Mouse (Mus musculus): Measurements from ENCODE around the gene Ppp1r16b.

Gene Ppp1r16b

DNA sequence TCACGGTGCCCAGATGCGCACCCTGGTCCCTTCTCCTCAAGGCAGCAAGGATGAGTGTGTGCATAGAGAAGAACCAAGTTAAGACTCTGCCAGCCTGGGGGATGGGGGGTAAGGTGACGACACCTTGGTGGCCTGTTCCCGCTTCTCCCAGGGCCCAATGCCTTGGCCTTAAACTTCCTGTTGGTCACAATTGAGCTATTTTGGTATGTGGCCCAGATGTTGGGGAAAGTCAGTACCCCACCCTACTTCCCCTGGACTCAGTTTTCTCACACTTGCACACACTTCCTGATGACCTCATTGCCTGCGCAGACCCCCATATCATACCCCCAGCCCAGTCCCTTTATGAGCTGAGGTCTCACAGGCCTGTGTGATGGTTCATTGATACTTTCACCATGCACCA, 23.9 kb downstream of the Ppp1r16b start:
- no peak for DNase-seq (ENCODE audit: low read depth, low spot score)

DNA sequence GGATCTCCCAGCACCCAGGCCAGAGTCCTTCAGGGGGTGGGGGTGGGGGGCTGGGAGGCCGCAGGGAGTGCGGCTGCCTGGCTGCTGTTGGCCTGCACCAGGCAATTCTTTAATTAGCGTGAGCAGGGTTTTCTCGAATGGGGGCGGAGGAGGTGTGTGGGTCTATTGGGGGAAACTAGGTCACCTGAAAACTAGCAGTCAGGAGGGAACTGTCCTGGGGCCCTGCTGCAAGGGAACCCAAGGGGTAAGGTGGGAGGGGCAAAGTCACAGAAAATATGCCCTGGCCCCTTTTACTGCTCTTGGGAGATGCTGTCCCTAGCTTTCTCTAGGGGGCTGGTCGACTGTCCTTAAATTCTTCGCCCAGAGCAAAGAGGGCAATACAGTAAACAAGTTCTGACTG, 24.4 kb downstream of the Ppp1r16b start:
- DNase-seq (ENCODE audit: low read depth, low spot score): peak; percentile 51

GRCm38 (mm10) chr2:158690116-158690515, 24.9 kb downstream of the Ppp1r16b start:
- DNase-seq (ENCODE audit: low read depth, low spot score): peak; percentile 82

DNA sequence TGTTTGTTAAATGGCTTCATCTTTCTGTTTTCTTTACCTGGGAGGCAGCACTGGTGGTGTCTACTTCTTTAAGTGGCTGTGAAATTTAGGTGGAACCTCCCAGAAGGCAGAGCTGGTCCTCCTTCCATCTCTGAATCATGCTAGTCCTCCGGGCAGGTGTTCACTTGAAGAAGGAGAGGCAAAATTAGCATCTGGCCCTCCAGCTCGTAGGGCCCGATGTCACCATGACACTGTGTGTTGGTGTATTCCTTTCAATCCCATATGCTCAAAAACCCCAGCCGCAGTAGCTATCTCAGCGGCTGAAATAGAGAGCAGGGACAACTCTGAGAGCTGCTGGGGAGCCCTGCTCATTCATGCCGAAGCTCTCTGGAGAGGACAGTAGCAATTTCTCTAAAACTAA, 27.0 kb downstream of the Ppp1r16b start:
- peak; percentile 75 for DNase-seq (ENCODE audit: low read depth, low spot score)

GRCm38 (mm10) chr2:158695811-158696210, 30.6 kb downstream of the Ppp1r16b start:
- no peak for DNase-seq (ENCODE audit: low read depth, low spot score)

DNA sequence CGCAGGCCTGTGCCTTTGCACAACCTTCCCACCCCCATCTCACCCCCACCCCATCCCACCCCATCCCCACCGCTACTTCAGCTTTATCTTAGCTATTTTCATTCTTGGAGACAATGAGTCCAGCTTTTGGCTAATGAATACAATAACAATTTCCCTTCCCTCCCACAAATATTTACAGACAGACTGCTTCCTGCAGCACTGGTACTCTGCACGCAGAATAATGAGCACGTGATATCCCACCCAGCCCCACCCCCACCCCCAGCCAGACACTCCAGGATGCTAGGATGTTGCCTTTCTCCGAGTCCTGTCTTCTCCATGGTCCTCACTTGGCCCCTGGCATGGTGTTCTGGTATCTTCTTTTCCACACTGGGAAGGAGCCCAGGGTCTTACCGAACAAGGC, 31.3 kb downstream of the Ppp1r16b start:
- no peak for DNase-seq (ENCODE audit: low read depth, low spot score)

DNA sequence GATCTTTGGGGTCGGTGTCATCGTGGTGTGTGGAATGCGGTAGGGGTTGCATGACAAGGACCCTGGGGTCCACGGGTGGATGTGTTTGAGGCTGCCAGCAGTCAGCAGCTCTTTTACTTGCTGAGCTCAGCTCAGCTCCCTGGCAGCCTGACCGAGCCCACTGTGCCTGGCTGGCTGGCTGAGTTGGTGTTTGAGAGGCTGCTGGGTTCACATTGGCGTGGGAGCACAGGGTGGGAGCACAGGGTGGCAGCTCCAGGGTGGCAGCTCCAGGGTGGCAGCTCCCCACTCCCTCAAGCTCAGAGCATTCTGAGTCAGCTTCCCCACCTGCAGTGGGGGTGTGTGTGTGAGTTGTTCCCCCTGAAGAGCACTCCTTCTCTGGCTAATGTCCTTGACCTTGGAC, 34.7 kb downstream of the Ppp1r16b start:
- peak; percentile 73 for DNase-seq (ENCODE audit: low read depth, low spot score)

DNA sequence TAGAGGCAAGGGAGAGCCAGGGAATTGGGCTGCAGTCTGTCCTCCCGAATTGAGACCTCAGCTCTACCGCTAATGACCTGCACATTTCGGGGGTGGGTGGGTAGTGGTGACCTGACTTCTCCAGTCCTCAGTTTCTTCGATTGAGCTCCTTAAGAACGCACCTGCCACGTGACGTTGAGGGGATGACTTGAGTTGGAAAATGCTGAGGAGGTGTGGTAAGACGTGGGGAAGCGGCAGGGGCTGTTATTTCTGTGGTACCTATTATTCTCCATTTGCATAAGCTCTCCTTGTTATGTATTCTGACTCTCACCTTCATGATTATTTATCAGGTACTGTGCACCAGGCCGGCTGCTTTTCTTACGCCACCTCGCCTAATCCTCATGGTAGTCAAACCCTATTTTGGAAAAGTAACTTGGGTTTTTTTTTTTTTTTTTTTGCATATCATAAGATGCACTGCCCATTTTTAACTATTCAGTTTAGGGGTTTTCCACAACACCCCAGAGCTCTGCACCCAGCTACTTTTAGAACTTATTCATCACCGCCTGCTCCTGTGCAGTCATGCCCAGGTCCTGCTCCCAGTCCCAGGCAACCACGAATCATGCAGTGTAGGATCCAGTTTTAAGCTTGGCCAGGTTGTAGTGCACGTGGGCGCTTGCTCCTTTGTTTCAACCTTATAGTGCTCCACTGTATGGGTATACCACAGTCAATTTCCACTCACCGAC, 35.5 kb downstream of the Ppp1r16b start:
- DNase-seq (ENCODE audit: low read depth, low spot score): peak; percentile 46

DNA sequence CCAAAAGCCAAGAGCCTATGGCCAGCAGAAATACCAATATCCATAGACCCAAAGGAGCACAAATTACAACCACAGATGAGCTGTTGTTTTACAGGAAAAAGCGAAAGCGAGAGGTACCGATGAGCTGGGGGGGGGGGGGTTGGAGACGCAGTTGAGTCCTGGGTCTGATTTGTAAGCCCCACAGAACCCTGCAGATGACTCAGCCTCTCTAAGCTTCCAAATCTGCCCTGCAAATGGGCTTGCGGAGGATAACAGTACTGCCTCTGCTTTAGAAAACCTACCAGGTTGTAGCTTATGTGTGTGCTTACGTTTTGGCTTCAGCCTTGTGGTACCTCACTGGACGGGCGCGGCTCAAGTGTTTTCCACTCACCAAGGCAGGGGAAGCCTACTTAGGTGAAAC, 36.3 kb downstream of the Ppp1r16b start:
- DNase-seq (ENCODE audit: low read depth, low spot score): peak; percentile 70

DNA sequence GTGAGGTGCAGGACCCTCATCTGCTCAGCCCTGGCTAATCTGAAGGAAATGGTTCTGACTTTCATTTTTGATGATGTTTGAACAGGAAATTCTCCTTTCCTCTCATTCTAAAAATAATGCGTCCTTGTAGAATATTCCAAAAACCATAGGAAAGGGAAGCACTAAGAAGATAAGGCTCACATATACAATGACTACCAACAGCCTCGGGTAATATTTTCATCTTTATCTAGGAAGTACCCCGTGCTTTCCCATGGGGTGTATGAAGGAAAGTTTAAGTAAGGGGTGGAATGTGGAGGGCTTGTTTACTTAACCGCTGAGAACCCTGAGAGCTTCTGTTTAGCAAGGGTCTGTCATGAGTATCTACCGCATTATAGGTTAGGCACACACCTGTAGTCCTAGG, 37.0 kb downstream of the Ppp1r16b start:
- no peak for DNase-seq (ENCODE audit: low read depth, low spot score)

DNA sequence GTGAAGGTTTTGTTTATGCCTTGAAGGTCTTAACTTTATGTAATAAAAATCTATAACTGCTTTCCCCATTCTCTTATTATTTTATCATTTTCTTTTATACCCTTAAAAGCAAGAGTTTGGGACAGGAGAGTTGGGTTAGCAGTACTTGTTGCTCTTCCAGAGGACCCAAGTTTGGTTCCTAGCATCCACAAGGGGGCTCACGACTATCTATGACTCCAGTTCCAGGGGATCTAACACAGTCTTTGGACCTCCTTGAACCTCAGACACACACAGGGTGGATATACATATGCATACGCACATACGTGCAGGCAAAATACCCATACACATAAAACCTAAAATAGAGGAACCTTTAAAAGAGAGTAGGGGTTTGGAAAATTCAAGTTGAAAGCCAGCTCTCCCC, 39.5 kb downstream of the Ppp1r16b start:
- no peak for DNase-seq (ENCODE audit: low read depth, low spot score)

DNA sequence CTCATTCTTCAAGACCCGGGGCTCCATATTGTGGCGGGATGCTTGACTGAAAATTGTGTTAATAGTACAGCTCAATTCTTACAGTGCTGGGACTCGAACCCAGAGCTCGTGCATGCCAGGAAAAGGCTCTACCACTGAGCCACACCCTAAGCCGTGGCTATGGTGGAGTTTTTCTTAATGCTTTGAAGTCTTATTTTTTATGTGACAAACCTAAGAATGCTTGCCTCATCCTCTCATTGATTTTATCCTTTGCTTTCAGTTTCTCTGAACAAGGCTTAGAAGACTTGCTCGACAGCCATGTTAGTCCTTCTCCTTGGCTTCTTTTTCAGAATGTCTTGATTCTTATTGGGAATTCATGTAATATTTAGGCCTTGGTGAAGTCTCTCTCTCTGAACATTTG, 40.3 kb downstream of the Ppp1r16b start:
- no peak for DNase-seq (ENCODE audit: low read depth, low spot score)

GRCm38 (mm10) chr2:158706704-158707408, 41.7 kb downstream of the Ppp1r16b start:
- DNase-seq (ENCODE audit: low read depth, low spot score): peak; percentile 53

DNA sequence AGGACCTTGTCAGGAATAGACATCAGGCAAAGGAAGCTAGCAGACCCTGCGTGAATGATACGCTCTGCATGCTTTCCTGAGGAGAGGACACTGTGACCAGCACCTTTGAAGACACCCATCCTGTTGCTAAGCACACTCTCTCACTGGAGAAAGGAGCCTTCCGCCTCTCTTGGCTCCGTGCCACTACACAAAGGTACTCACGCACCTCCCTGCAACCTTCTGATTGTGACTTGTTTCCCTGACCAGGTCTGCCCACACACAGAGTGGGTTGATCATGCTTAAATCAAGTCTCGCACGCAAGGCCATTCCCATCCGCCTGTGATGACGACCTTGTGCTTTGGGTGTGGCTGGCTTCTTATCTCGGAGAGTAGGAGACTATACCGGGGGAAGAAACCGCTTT, 42.9 kb downstream of the Ppp1r16b start:
- no peak for DNase-seq (ENCODE audit: low read depth, low spot score)

DNA sequence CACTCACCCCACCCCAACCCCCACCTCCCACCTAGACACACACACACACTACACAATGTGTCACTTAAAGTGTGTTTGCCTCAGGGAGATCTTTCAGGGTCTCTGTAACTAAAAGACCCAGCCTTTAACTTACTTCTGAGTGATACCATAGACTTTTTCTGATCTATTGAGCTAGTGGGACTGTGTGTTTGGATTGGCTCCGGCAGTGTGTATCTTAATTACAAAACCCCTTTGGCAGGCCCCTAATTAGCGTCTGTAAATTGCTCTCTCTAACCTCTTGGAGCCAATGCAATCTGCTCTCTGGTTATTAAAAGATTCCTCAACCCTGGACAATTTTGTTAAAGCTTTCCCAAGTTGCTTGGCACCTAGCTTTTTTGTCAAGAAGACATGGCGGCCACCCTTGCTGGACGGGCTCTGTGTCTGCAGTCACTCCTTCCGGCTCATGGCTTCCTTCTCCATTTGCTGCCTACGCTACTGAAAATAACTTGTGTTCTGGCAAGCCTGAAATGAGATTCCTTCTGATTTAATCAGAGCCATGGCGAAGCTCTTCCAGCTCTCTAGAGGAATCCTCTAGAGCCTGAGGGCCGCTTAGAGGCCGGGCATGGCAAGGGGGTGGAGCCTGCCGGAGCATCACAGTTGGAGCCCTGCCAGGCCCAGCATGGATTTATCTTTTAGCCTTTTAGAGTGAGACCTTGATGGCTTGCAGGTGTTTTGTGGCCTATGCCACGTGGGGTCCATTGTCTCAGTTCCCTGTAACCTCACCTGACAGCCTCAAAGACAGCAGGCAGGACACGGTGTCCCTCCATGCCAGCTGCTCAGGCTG, 46.9 kb downstream of the Ppp1r16b start:
- DNase-seq (ENCODE audit: low read depth, low spot score): peak; percentile 85

DNA sequence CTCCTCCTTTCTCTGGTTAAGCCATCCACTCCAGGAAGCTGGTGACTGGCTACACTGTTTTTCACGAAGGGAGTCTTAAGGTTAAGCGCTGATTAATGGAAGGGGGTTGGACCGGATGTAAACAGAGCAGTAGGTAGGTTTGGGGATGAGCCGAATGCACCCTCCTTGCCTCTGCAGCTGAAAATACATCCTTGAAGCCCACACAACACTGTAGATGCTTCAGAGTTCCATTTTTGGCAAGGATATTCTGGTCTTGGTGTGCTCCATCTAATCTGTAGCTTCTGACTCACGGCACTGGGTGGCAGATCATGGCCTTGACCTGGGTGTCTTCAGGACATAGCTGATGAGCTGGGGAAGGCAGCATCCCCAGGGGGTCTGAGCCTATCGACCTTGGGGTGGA, 49.6 kb downstream of the Ppp1r16b start:
- DNase-seq (ENCODE audit: low read depth, low spot score): peak; percentile 89

- DNase-seq (ENCODE audit: low read depth, low spot score): peak; percentile 54
Observed at GRCm38 (mm10) chr2:158716066-158716465, 50.9 kb downstream of the Ppp1r16b start.

DNA sequence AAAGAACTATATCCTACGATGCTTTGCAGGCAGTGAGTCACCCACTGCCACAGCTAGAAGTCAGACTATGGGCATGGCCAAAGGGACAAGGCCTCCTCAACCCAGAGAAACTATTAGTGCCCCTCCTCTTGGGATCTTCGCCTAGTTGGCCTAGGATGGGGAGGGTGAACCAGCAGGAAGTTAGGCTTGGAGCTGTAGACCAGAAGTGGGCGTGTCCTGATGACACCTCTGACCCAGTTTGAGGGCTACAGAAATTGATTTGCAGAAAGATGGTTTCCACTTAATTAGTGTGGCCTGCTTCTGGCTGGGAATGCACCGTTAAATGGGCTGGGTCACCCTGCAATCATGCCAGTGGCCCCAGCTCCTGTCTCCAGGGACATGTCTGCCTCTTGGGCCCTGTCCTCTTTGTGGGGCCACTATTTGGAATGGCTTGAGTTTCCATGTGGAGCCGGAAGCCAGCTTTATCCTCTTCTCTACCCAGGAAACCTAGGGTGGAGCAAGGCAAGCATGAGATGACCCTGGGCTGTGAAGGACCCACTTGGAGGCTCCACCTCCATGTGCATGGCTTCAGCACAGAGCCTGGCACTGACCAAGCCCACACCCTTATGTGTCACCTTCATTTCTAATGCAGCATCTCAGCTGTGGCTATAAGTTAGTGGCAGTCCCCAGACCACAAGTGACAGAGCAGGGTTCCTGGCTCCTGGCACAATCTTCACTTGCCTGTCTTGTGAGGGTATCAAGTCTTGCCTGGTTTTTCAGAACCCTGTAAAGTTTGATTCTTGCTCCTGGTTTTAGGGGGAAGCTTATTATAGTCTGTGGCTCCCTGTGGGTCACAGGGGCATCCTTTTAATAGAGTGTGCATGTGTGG, 52.6 kb downstream of the Ppp1r16b start:
- DNase-seq (ENCODE audit: low read depth, low spot score): no peak

DNA sequence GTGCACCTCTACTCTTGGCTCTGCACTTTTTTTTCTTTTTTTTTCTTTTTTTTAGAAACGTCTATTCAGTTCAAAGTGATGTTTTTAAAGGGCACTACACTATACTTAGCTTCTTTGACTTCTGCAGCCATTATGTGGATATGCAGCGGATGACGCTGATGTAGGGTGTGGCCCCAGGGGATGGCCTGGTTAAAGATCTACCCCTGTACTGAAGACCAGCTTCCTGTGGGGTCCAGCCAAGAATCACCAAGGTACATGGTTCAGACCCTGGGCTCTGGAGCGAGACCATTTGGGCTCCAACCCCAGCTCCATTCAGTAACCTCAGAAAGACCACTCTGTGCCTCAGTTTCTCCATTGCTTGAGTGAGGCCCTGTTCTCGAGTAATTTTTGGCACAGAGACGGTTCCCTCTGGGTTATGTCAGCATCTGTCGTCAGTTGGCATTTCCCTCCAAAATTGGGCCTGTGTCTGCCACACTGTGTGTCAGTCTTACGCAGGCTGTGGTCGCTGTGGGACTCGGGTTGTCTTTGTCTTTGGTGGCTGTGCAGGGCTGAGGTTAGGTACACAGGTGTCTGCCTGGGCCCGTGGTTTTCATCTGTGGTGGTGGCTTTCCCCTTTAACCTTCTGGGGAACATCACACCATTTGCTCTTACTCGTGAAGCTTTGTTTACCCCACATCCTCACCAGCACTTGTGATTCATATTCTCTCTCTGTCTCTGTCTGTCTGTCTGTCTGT, 53.8 kb downstream of the Ppp1r16b start:
- no peak for DNase-seq (ENCODE audit: low read depth, low spot score)

GRCm38 (mm10) chr2:158720715-158721370, 55.6 kb downstream of the Ppp1r16b start:
- no peak for DNase-seq (ENCODE audit: low read depth, low spot score)

All from brain, adult 2 months (tissue).